Comparison of ENCODE assay signal across 16 mouse cellular contexts in genomic region chr15:89363051-89363450, GRCm38 (mm10). TPM values are rescaled to one million over a fixed set of nuclear protein-coding genes. Genes with fewer than 3 reads are reported as not detected.
"Had no signal": no experiment of that assay in that cellular context is flagged by ENCODE, and none has a peak within 500 bp of the region (broad histone marks: within the 10 kb centered on the region; RNA-seq: fewer than 3 reads in every experiment).

No protein-coding gene starts in this region.

- H3K4me1 ChIP-seq: limb, embryonic 10.5 days had no signal

- H3K4me2 ChIP-seq: liver, embryonic 11.5 days; midbrain, embryonic 12.5 days; neural tube, embryonic 15.5 days had no signal

- H3K27ac ChIP-seq: kidney, postnatal 0 days; left cerebral cortex, adult 2 months; limb, embryonic 10.5 days; midbrain, embryonic 12.5 days; neural tube, embryonic 15.5 days; stomach, postnatal 0 days had no signal

- DNase-seq: kidney, adult 11 months; kidney, adult 9 months; kidney, postnatal 36 days; layer of hippocampus, adult 9-11 months; right cerebral cortex, adult 18-20 months; right cerebral cortex, postnatal 25 days; thymus, postnatal 4 days had no signal

- H3K9me3 ChIP-seq: limb, embryonic 10.5 days; midbrain, embryonic 12.5 days; neural tube, embryonic 15.5 days had no signal

- H3K27me3 ChIP-seq: midbrain, embryonic 12.5 days; neural tube, embryonic 15.5 days had no signal

- H3K9ac ChIP-seq: midbrain, embryonic 12.5 days; neural tube, embryonic 15.5 days had no signal

- H3K4me3 ChIP-seq: left cerebral cortex, adult 2 months; limb, embryonic 10.5 days; midbrain, embryonic 12.5 days; myocyte; neural tube, embryonic 15.5 days had no signal

RNA-seq across cellular contexts. Expression of gene Tymp, which starts 13.8 kb away (rescaled TPM):
- total RNA-seq: megakaryocyte-erythroid progenitor cell, adult 5-6 weeks had no signal

RNA-seq across cellular contexts. Expression of gene Odf3b, which starts 16.0 kb away (rescaled TPM):
- polyA plus RNA-seq: myocyte had no signal
